Mouse (Mus musculus) bone marrow macrophage, adult 2 months (primary cell): ENCODE results near the gene Kntc1. TPM values are rescaled to one million over a fixed set of nuclear protein-coding genes. Genes with fewer than 3 reads are reported as not detected.

Source experiments
- H3K27ac ChIP-seq: 2 replicates; pipeline ENCODE4 v1.5.1; 2012; ENCODE audit warnings: low read depth, low read length; ENCODE audit not compliant: insufficient read depth
- H3K4me1 ChIP-seq: 2 replicates; pipeline ENCODE4 v1.6.1; 2012; ENCODE audit warnings: low read length; ENCODE audit not compliant: control insufficient read depth, insufficient read depth
- H3K4me3 ChIP-seq: 2 replicates; pipeline ENCODE4 v1.5.1; 2012; ENCODE audit warnings: mild to moderate bottlenecking, low read length, moderate library complexity; ENCODE audit not compliant: insufficient read depth
- CTCF ChIP-seq: IDR thresholded peaks from 2 replicates; pipeline ENCODE4 v1.5.1; 2012; ENCODE audit warnings: low read depth, mild to moderate bottlenecking, low read length, moderate library complexity
- POLR2A ChIP-seq: IDR thresholded peaks from 2 replicates; pipeline ENCODE4 v1.6.1; 2012; ENCODE audit warnings: mild to moderate bottlenecking, low read depth, low read length, borderline replicate concordance
- polyA plus RNA-seq: library from polyadenylated mRNA; stranded (reverse); fragments of >200 nt; gene quantifications from 2 replicates; pipeline ENCODE4 v1.2.4, GENCODE M21; 2012; ENCODE audit not compliant: missing spikeins, insufficient read depth, insufficient read length

The Kntc1 gene
- polyA plus RNA-seq, 1 experiment: 13.9 TPM

DNA sequence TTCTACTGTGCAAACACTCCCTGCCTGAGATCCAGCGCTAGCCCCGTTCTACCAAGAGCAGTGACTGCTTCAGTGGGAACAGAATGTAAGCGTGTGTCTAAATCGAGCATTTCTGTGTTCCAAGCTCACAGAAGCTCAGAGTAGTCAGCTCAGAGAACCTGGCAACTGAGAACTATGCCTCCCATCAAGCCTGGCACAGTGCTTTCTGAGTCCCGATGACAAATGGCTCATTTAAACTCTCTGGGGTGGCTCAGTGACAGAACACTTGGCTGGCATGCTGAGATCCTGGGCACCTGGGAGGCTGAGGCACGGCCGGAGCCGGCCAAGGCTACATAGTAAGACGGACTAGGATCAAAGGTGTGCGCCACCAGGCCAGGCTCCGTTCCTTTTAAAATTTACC, 56.8 kb downstream of the Kntc1 start:
- Histone ChIP-seq H3K4me1 (no peaks in the 10 kb centered on the region), H3K4me3 (no peak overlapping the region), H3K27ac (no peak overlapping the region)
- TF ChIP-seq CTCF (no peak), POLR2A (no peak)

DNA sequence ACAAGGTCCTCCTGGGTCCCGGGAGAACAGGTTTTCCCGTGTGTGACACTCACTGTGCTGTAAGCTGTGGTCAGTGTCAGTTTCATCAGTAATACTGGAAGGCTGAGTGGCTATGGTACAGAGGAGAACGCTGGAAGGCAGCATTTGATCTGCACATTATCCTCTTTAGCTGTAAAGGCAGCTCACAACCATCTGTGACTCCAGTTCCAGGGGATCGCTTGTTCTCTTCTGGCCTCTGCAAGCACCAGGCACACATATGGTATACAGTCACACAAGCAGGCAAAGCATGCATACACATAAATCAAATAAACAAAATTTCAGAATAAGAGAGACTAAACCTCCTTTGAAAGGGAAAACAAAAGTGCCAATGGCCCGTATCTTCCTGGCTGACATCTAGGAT, 59.0 kb downstream of the Kntc1 start:
- Histone ChIP-seq H3K4me1 (no peaks in the 10 kb centered on the region), H3K27ac (no peak overlapping the region), H3K4me3 (no peak overlapping the region)
- TF ChIP-seq CTCF: no peak

DNA sequence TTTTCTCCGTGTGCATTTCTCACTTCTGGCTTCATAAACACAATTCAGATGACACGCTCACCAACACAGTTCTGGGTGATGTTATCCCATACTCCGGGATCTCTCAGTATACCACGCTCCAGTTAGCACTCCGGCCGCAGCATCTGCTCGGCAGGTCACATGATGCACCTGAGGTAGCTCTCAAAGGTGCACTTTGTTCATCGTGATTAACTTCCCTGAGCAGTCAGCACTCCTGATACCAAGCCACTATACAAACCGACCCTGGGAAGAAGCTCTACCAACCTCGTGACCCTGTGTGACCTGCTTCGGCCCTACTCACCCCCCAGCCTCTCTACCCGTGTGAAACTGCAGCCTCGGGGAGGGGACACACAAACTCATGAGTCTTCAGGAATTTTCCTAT, 59.6 kb downstream of the Kntc1 start:
- TF ChIP-seq CTCF (no peak), POLR2A (no peak)
- no peak overlapping the region for H3K4me3 ChIP-seq
- no peaks in the 10 kb centered on the region for H3K4me1 ChIP-seq
- no peak overlapping the region for H3K27ac ChIP-seq

DNA sequence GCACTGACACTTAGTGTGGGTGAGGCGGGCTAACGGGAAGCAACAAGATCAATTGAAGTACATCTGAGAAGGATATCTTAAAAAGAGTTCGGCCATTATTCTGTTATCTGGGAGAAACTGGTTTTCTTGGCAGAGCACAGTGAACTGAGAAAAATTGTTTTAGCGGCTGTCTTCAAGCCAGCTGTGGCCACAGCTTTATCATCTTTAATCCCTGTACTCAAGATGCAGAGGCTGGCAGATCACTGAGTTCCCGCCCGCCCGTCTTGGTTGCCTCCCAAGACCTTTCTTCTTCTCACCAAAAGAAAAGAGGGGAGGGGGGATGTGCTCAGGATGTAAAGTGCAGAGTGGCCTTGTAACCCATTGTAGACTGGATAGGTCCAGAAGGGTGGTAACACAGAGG, 67.4 kb downstream of the Kntc1 start:
- no peak overlapping the region for H3K4me3 ChIP-seq
- no peak overlapping the region for H3K27ac ChIP-seq
- TF ChIP-seq POLR2A (no peak), CTCF (no peak)
- H3K4me1 ChIP-seq: no peaks in the 10 kb centered on the region

DNA sequence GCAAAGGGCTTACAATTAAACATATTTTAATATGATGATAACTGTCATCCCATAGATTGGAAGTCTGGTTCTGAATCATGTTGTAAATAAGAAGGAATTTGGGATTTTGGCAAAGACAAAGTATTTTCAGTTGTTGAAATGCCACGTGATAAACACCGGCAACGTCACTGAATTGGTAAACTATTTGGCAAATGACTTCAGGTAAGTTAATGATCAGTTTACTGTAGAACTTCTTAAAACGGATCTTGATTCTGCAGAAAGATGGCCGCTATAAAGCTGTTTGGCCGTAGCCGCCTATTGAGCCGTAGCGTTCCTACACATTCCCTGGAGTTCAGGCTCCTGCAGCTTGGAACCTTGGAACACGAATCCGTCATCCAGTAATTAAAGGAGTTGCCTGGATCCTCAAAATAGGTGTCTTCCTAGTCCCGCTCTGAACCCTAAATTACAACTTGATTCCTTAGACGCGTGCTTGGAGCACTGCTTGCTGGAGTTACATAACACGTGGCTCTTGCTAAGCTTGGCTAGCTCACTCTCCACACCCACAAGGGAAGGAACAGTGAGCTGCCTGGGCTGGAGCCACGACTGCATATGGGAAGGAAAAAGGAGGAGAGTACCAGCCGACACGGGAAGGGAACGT, 69.5 kb downstream of the Kntc1 start:
- H3K4me1 ChIP-seq: no peaks in the 10 kb centered on the region
- no peak overlapping the region for H3K27ac ChIP-seq
- TF ChIP-seq CTCF (no peak), POLR2A (no peak)
- no peak overlapping the region for H3K4me3 ChIP-seq

DNA sequence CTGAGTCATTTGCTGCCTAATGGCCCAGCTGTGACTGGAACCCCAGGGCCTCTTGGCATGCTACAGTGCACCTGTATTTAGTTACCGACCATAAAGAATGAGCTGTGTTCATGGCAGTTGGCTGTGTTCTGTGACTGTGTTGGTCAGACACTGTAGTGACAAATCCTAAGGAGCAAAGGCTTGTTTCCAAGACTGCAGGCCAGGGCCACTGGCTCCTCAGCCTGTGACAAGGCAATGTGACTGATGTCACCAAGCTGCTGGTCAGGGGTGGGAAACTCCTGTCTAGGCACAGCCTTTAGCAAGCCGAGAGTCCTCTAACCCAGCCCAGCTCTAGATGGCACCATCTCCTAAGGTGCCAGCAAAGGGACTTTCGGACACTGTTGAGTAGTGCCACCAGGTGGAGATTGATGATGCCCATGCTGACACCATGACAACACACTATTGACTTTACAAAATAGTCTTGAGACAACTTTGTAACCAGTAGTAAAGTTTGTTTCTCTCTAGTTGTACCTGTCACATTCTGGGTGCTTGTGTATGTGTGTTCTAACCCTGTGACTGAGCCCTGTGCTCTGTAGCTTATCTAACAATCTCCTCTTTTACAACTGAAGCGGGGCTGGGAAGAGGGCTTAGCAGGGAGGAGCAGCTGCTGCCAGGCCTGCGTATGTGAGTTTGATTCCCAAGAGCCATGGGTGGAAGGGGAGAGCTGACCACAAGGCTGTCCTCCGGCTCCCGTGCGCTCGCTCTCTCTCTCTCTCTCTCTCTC, 71.2 kb downstream of the Kntc1 start:
- Histone ChIP-seq H3K4me1 (no peaks in the 10 kb centered on the region), H3K27ac (no peak overlapping the region), H3K4me3 (no peak overlapping the region)
- TF ChIP-seq POLR2A (no peak), CTCF (no peak)

DNA sequence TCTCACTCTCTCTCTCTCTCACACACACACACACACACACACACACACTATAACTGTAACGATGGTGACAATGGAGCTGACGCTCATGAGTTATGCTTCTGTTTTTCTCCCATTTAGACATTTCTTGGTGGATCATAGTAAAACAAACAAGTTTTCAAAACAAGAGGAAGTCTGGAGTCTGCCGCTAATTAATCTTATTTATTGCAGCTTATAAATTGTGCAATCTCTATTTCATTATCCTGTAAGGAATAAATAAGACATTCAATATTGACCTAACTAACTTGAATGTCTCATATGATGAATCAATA, 71.7 kb downstream of the Kntc1 start:
- Histone ChIP-seq H3K4me1 (no peaks in the 10 kb centered on the region), H3K27ac (no peak overlapping the region), H3K4me3 (no peak overlapping the region)
- no peak for TF ChIP-seq POLR2A
- TF ChIP-seq CTCF: no peak

DNA sequence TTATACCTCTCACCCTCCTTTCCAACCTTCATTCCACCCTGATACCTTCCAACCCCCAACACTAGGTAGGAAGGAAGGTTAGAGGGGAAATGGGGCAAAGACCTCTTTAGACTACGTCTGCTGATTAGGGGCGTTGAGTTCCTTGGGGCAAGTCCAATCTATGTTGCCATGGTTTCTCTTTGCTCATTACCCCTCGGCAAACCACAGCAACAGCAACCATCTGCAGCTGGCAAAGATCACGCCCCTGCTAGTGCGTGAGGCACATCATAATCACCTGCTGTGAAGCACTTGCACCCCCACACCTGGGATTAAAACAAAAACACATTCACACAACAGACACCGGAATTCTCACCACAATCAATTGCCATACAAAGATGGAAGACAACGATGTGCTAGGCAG, 73.2 kb downstream of the Kntc1 start:
- no peak overlapping the region for H3K27ac ChIP-seq
- H3K4me1 ChIP-seq: no peaks in the 10 kb centered on the region
- H3K4me3 ChIP-seq: no peak overlapping the region
- TF ChIP-seq POLR2A (no peak), CTCF (no peak)

DNA sequence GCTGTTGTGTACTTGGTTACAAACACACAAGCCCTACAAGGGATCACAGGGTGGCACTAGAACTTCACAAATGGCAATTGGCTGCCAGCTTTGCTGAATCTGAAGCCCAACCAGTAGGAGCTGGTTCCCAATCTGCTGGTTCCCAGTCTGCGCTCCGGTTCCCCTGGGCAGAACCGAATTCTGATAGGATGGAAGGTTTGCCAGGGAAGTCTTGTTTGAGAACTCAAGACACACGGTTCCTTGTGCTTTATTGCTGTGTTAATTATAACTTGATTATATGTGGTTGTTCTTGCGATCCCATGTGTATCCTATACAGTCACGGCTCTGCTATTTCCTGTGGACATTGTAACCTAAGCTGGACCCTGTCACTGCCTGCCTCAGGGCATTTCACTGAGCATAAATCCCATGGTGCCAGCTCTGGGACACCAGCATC, 78.2 kb downstream of the Kntc1 start:
- Histone ChIP-seq H3K4me1 (peaks cover 34% of the 10 kb centered on the region), H3K4me3 (no peak overlapping the region), H3K27ac (no peak overlapping the region)
- TF ChIP-seq POLR2A (no peak), CTCF (no peak)

DNA sequence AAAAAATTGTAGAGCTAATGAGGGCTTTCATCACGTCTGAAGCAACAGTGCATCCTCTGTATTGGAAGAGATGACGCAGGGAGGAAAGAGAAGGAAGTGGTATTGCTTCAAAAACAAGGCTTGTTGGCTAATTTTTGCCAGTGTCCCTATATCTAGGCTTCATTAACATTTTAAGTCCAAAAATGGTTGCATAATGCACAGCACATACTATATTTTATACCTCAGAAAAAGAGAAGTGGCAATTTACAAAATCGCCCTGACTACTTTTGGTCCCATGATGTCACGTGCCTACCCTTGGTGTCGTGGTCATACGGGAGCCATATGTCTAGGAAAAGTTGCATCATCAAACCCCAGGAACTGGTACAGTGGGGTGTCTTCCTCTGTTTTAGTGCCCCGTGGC, 82.8 kb downstream of the Kntc1 start:
- H3K27ac ChIP-seq: peak overlapping the region; percentile 62
- peak overlapping the region; percentile 21; the same call in 1 of the 2 replicates for H3K4me3 ChIP-seq
- H3K4me1 ChIP-seq: peaks cover 40% of the 10 kb centered on the region
- no peak for TF ChIP-seq CTCF
- TF ChIP-seq POLR2A: no peak

DNA sequence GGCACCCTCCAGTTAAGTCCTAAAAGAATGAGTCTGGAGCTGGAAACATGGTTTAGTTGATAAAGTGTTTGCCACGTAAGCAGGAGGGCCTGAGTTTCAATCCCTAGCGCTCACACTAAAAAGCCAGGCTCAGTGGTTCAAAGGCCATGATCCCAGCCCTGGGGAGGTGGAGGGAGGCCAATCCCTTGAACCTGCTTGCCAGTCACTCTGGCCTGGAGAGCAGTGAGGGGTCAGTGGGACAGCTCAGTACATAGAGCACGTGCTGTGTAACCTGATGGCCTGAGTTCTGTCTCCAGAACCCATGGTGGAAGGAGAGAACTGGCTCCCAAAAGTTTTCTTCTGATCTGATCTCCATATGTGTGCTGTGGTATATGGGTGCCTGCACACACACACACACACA, 85.3 kb downstream of the Kntc1 start:
- Histone ChIP-seq H3K4me1 (peaks cover 24% of the 10 kb centered on the region), H3K27ac (no peak overlapping the region), H3K4me3 (no peak overlapping the region)
- TF ChIP-seq CTCF (no peak), POLR2A (no peak)
